Mouse (Mus musculus): Measurements from ENCODE around the gene Prdm4. TPM values are rescaled to one million over a fixed set of nuclear protein-coding genes. Genes with fewer than 3 reads are reported as not detected.

The Prdm4 gene
- polyA plus RNA-seq (2015; fragmentation: Nextera tagmentation; extraction: Ambion mirVana), result 20.3 and 21.7 TPM in 2 replicates

- peaks cover 15% of the 10 kb centered on the region for H3K4me1 ChIP-seq (ENCODE audit: control insufficient read depth, insufficient read depth, low read length)
- ATAC-seq, result peak; percentile 100
- H3K9me3 ChIP-seq (replicated peaks; ENCODE audit: control insufficient read depth, low read length, poor library complexity, severe bottlenecking), result no peaks in the 10 kb centered on the region
- WGBS, result under 1% methylated on average over 89 of the region's 90 CpGs
- peak within 1 kb of the TSS; percentile 96 for H3K4me3 ChIP-seq (ENCODE audit: low read depth, low read length)
- H3K4me2 ChIP-seq (ENCODE audit: low read length), result peak within 1 kb of the TSS; percentile 89
- peak within 1 kb of the TSS; percentile 86 for H3K9ac ChIP-seq (ENCODE audit: low read depth, low read length)
- peak within 1 kb of the TSS; percentile 79 for H3K27ac ChIP-seq (ENCODE audit: low read length)
- H3K36me3 ChIP-seq (ENCODE audit: control insufficient read depth, insufficient read depth, low read length), result peaks cover 11% of the 10 kb centered on the region
- no peaks in the 10 kb centered on the region; the same call in none of the 2 replicates for H3K27me3 ChIP-seq (ENCODE audit: control insufficient read depth, insufficient read depth, low read depth, low read length)
Measured at GRCm38 (mm10) chr10:85916498-85917309, at the start of gene Prdm4. Prdm4 (minus strand) TSS chr10:85917142.

- H3K4me3 ChIP-seq (ENCODE audit: low read depth, low read length), result no peak overlapping the region
- H3K9ac ChIP-seq (ENCODE audit: low read depth, low read length), result no peak overlapping the region
- no peaks in the 10 kb centered on the region for H3K9me3 ChIP-seq (replicated peaks; ENCODE audit: control insufficient read depth, low read length, poor library complexity, severe bottlenecking)
- H3K36me3 ChIP-seq (ENCODE audit: control insufficient read depth, insufficient read depth, low read length), result no peaks in the 10 kb centered on the region
- H3K4me1 ChIP-seq (ENCODE audit: control insufficient read depth, insufficient read depth, low read length), result no peaks in the 10 kb centered on the region
- WGBS, result 54% methylated on average over 2 of the region's 2 CpGs
- no peak for ATAC-seq
- no peaks in the 10 kb centered on the region; the same call in 1 of the 2 replicates for H3K27me3 ChIP-seq (ENCODE audit: control insufficient read depth, insufficient read depth, low read depth, low read length)
- H3K4me2 ChIP-seq (ENCODE audit: low read length), result no peak overlapping the region
- no peak overlapping the region for H3K27ac ChIP-seq (ENCODE audit: low read length)
Measured at GRCm38 (mm10) chr10:85966476-85966875, 49.5 kb upstream of the Prdm4 start.

- no peak overlapping the region for H3K27ac ChIP-seq (ENCODE audit: low read length)
- no peak overlapping the region for H3K4me2 ChIP-seq (ENCODE audit: low read length)
- H3K4me1 ChIP-seq (ENCODE audit: control insufficient read depth, insufficient read depth, low read length), result no peaks in the 10 kb centered on the region
- no peaks in the 10 kb centered on the region; the same call in 1 of the 2 replicates for H3K27me3 ChIP-seq (ENCODE audit: control insufficient read depth, insufficient read depth, low read depth, low read length)
- 91% methylated on average over 7 of the region's 7 CpGs for WGBS
- no peaks in the 10 kb centered on the region for H3K9me3 ChIP-seq (replicated peaks; ENCODE audit: control insufficient read depth, low read length, poor library complexity, severe bottlenecking)
- no peak overlapping the region for H3K4me3 ChIP-seq (ENCODE audit: low read depth, low read length)
- no peaks in the 10 kb centered on the region for H3K36me3 ChIP-seq (ENCODE audit: control insufficient read depth, insufficient read depth, low read length)
- H3K9ac ChIP-seq (ENCODE audit: low read depth, low read length), result no peak overlapping the region
- no peak for ATAC-seq
Measured at GRCm38 (mm10) chr10:85964316-85964715, 47.4 kb upstream of the Prdm4 start.

- no peak for ATAC-seq
- H3K27me3 ChIP-seq (ENCODE audit: control insufficient read depth, insufficient read depth, low read depth, low read length), result no peaks in the 10 kb centered on the region; the same call in 1 of the 2 replicates
- H3K9me3 ChIP-seq (replicated peaks; ENCODE audit: control insufficient read depth, low read length, poor library complexity, severe bottlenecking), result no peaks in the 10 kb centered on the region
- no peaks in the 10 kb centered on the region for H3K4me1 ChIP-seq (ENCODE audit: control insufficient read depth, insufficient read depth, low read length)
- H3K36me3 ChIP-seq (ENCODE audit: control insufficient read depth, insufficient read depth, low read length), result no peaks in the 10 kb centered on the region
- H3K4me3 ChIP-seq (ENCODE audit: low read depth, low read length), result no peak overlapping the region
- H3K27ac ChIP-seq (ENCODE audit: low read length), result no peak overlapping the region
- WGBS, result 74% methylated on average over 9 of the region's 9 CpGs
- H3K9ac ChIP-seq (ENCODE audit: low read depth, low read length), result no peak overlapping the region
- no peak overlapping the region for H3K4me2 ChIP-seq (ENCODE audit: low read length)
Measured at GRCm38 (mm10) chr10:85962897-85963296, 46.0 kb upstream of the Prdm4 start.

GRCm38 (mm10) chr10:85957464-85957950, 40.6 kb upstream of the Prdm4 start, which contains the start of gene Rtcb:
Rtcb (minus strand) TSS chr10:85957823.
- Histone ChIP-seq H3K36me3 (ENCODE audit: control insufficient read depth, insufficient read depth, low read length) (no peaks in the 10 kb centered on the region), H3K9me3 (replicated peaks; ENCODE audit: control insufficient read depth, low read length, poor library complexity, severe bottlenecking) (no peaks in the 10 kb centered on the region), H3K27me3 (ENCODE audit: control insufficient read depth, insufficient read depth, low read depth, low read length) (no peaks in the 10 kb centered on the region; the same call in 1 of the 2 replicates), H3K4me1 (ENCODE audit: control insufficient read depth, insufficient read depth, low read length) (peaks cover 11% of the 10 kb centered on the region), H3K27ac (ENCODE audit: low read length) (peak within 1 kb of the TSS; percentile 68), H3K9ac (ENCODE audit: low read depth, low read length) (peak within 1 kb of the TSS; percentile 83), H3K4me3 (ENCODE audit: low read depth, low read length) (peak within 1 kb of the TSS; percentile 68), H3K4me2 (ENCODE audit: low read length) (peak within 1 kb of the TSS; percentile 89)
- under 1% methylated on average over 38 of the region's 38 CpGs for WGBS
- ATAC-seq, result peak; percentile 95

GRCm38 (mm10) chr10:85956871-85957419, 40.0 kb upstream of the Prdm4 start:
- 0 out of 2 replicates have a peak, but pooled peaks cover 2% of the 10 kb centered on the region for H3K36me3 ChIP-seq (ENCODE audit: control insufficient read depth, insufficient read depth, low read length)
- 5% methylated on average over 20 of the region's 20 CpGs for WGBS
- H3K9ac ChIP-seq (ENCODE audit: low read depth, low read length), result peak overlapping the region; percentile 83
- H3K9me3 ChIP-seq (replicated peaks; ENCODE audit: control insufficient read depth, low read length, poor library complexity, severe bottlenecking), result no peaks in the 10 kb centered on the region
- no peaks in the 10 kb centered on the region; the same call in 1 of the 2 replicates for H3K27me3 ChIP-seq (ENCODE audit: control insufficient read depth, insufficient read depth, low read depth, low read length)
- peak; percentile 41; the same call in 1 of the 2 replicates for ATAC-seq
- H3K4me3 ChIP-seq (ENCODE audit: low read depth, low read length), result peak overlapping the region; percentile 68
- H3K4me1 ChIP-seq (ENCODE audit: control insufficient read depth, insufficient read depth, low read length), result peaks cover 11% of the 10 kb centered on the region
- H3K27ac ChIP-seq (ENCODE audit: low read length), result no peak overlapping the region
- peak overlapping the region; percentile 89 for H3K4me2 ChIP-seq (ENCODE audit: low read length)

GRCm38 (mm10) chr10:85954429-85954828, 37.5 kb upstream of the Prdm4 start:
- no peak overlapping the region for H3K4me2 ChIP-seq (ENCODE audit: low read length)
- no peaks in the 10 kb centered on the region for H3K9me3 ChIP-seq (replicated peaks; ENCODE audit: control insufficient read depth, low read length, poor library complexity, severe bottlenecking)
- no peak overlapping the region for H3K27ac ChIP-seq (ENCODE audit: low read length)
- no peak for ATAC-seq
- H3K4me3 ChIP-seq (ENCODE audit: low read depth, low read length), result no peak overlapping the region
- 79% methylated on average over 2 of the region's 2 CpGs for WGBS
- peaks cover 11% of the 10 kb centered on the region for H3K4me1 ChIP-seq (ENCODE audit: control insufficient read depth, insufficient read depth, low read length)
- no peak overlapping the region for H3K9ac ChIP-seq (ENCODE audit: low read depth, low read length)
- H3K36me3 ChIP-seq (ENCODE audit: control insufficient read depth, insufficient read depth, low read length), result peaks cover 9% of the 10 kb centered on the region
- no peaks in the 10 kb centered on the region for H3K27me3 ChIP-seq (ENCODE audit: control insufficient read depth, insufficient read depth, low read depth, low read length)

- Histone ChIP-seq H3K9ac (ENCODE audit: low read depth, low read length) (no peak overlapping the region), H3K4me3 (ENCODE audit: low read depth, low read length) (no peak overlapping the region), H3K27ac (ENCODE audit: low read length) (no peak overlapping the region), H3K4me2 (ENCODE audit: low read length) (no peak overlapping the region), H3K36me3 (ENCODE audit: control insufficient read depth, insufficient read depth, low read length) (peaks cover 14% of the 10 kb centered on the region), H3K27me3 (ENCODE audit: control insufficient read depth, insufficient read depth, low read depth, low read length) (no peaks in the 10 kb centered on the region), H3K9me3 (replicated peaks; ENCODE audit: control insufficient read depth, low read length, poor library complexity, severe bottlenecking) (no peaks in the 10 kb centered on the region), H3K4me1 (ENCODE audit: control insufficient read depth, insufficient read depth, low read length) (peaks cover 11% of the 10 kb centered on the region)
- WGBS, result 85% methylated on average over 3 of the region's 3 CpGs
- ATAC-seq, result no peak
Measured at GRCm38 (mm10) chr10:85953401-85953800, 36.5 kb upstream of the Prdm4 start.

Data from midbrain, embryonic 16.5 days (tissue).